Mouse (Mus musculus): ENCODE measurements around the gene Pdlim7.

GRCm38 (mm10) chr13:55548426-55548825 is 35.0 kb upstream of the Pdlim7 start:
- TF ChIP-seq GABPA (IDR thresholded peaks at IDR 0.05; ENCODE audit: low read depth, low read length) (no peak), NELFE (IDR thresholded peaks at IDR 0.05; ENCODE audit: low read depth, low read length) (no peak), POLR2A (IDR thresholded peaks at IDR 0.05; ENCODE audit: control insufficient read depth in 1 of 2, insufficient read depth in 1 of 2, low read depth in 1 of 2, low read length in 2 of 2, poor library complexity in 1 of 2) (no peak), MAZ (IDR thresholded peaks at IDR 0.05; ENCODE audit: low read depth, low read length) (no peak)

Measured in MEL (cell line).